Mouse (Mus musculus) embryonic facial prominence, embryonic 15.5 days (tissue): ENCODE measurements around the gene Poln. TPM values are rescaled to one million over a fixed set of nuclear protein-coding genes. Genes with fewer than 3 reads are reported as not detected.

Experiments
- ATAC-seq: fragments of 200-750 bp; cut with Nextera tagmentation; 2 replicates; pipeline ENCODE4 v1.8.0; 2017; ENCODE audit warnings: low read depth, moderate TSS enrichment; ENCODE audit not compliant: insufficient number of reproducible peaks, low FRiP score, low TSS enrichment
- H3K27ac ChIP-seq: fragments of 300-500 bp; sonication (generic); replicated peaks from 2 replicates; pipeline ENCODE4 v1.5.1; 2015; ENCODE audit warnings: mild to moderate bottlenecking, inconsistent platforms
- H3K27me3 ChIP-seq: fragments of 300-500 bp; sonication (generic); 2 replicates; pipeline ENCODE4 v1.6.1; 2015; ENCODE audit warnings: inconsistent platforms
- H3K36me3 ChIP-seq: fragments of 300-500 bp; sonication (generic); 2 replicates; pipeline ENCODE4 v1.6.1; 2015; ENCODE audit warnings: mild to moderate bottlenecking, inconsistent platforms
- H3K4me1 ChIP-seq: fragments of 300-500 bp; sonication (generic); 2 replicates; pipeline ENCODE4 v1.6.1; 2015; ENCODE audit warnings: inconsistent platforms
- H3K4me2 ChIP-seq: fragments of 300-500 bp; sonication (generic); replicated peaks from 2 replicates; pipeline ENCODE4 v1.6.1; 2015; ENCODE audit warnings: mild to moderate bottlenecking, inconsistent platforms
- H3K4me3 ChIP-seq: fragments of 300-500 bp; sonication (generic); replicated peaks from 2 replicates; pipeline ENCODE4 v1.5.1; 2015; ENCODE audit warnings: mild to moderate bottlenecking, inconsistent platforms
- H3K9ac ChIP-seq: fragments of 300-500 bp; sonication (generic); 2 replicates; pipeline ENCODE4 v1.6.1; 2015; ENCODE audit warnings: inconsistent platforms
- H3K9me3 ChIP-seq: fragments of 300-500 bp; sonication (generic); replicated peaks from 2 replicates; pipeline ENCODE4 v1.6.1; 2016; ENCODE audit warnings: inconsistent platforms
- WGBS: fragments of 180-500 bp; shearing (Covaris S2); methylation state at CpG from one replicate; pipeline ENCODE4 v1.1.7; 2015; 5-methylcytosine and 5-hydroxymethylcytosine counted together
- polyA plus RNA-seq: library from polyadenylated mRNA; unstranded; fragments of >200 nt; fragmentation: Nextera tagmentation; extraction: Ambion mirVana; gene quantifications from 2 replicates; pipeline ENCODE4 v1.2.1, GENCODE M21; 2015

Poln gene
- polyA plus RNA-seq, 1 experiment from 2014 or later, result 3.4 TPM

DNA sequence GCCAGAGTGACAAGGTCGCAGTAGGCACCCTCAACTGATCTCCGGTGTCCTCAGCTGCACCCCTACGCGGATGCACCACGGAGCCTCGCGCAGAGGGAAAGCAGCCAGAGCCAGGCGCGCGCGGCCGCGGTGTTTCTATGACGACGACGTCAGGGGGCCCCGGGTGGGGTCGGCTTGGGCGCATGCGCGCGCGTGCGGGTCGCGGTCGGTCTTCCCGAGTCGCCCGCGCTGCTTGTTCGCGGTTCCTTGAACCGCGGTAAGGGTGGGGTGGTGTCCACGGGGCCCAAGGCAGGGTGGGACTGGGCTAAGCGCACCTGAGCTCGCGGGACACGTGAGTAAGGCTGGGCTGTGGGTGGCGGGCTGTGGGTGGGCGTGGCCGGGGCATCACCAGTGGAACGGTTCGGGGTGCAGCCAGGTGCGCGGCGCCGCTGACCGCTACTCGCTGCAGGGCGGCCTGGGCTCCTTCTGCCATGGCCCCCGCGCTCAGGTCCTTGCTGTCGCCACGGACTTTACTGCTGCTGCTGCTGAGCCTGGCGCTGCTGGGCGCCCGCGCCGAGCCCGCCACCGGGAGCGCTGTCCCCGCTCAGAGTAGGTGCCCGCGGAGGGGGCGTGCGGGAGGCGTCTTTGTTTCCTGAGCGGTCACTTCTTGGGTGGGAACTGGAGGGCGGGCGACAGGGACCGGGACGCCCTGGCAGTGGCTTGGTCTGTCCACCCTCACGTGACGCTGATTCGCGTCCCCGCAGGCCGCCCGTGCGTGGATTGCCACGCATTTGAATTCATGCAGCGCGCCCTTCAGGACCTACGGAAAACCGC lies 185.7 kb downstream of the Poln start, which contains the start of gene Gm1673:
Gm1673 (plus strand) TSS at position 125 of the 813 bp plus-strand sequence.
- Histone ChIP-seq H3K4me1 (peaks cover 16% of the 10 kb centered on the region; the same call in 1 of the 2 replicates), H3K27ac (peak within 1 kb of the TSS; percentile 78), H3K36me3 (0 out of 2 replicates have a peak, but pooled peaks cover 2% of the 10 kb centered on the region), H3K9ac (peak within 1 kb of the TSS; percentile 75), H3K27me3 (no peaks in the 10 kb centered on the region), H3K9me3 (no peaks in the 10 kb centered on the region), H3K4me3 (peak within 1 kb of the TSS; percentile 75), H3K4me2 (peak within 1 kb of the TSS; percentile 93)
- under 1% methylated on average over 86 of the region's 88 CpGs for WGBS
- ATAC-seq, result peak; percentile 89

DNA sequence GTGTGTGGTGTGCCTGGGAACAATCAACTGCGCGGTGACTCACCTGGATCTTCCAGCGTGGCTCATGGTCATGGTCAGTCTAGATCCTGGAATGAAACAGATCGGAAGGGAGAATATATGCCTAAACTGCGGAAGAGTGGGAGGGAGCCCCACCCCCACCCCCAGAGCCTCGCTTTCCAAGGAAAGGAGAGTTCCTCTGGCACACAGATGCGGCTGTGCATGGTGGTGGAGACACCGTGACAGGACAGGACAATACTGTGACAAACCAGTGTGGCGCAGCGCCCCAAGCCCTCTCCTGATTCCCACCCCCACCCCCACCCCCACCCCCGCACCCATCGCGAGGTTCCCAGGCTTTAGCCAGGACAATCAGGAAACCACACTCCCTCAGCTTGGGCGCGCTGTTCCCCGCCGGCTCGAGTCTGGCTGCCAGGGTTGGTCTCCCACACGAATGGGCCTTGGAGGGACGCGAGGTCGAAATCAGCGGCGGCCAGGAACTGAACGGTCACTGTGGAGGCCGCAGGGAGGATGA lies 186.5 kb downstream of the Poln start:
- no peaks in the 10 kb centered on the region for H3K27me3 ChIP-seq
- H3K4me3 ChIP-seq, result peak overlapping the region; percentile 75
- H3K9ac ChIP-seq, result peak overlapping the region; percentile 75
- no peaks in the 10 kb centered on the region for H3K9me3 ChIP-seq
- H3K27ac ChIP-seq, result peak overlapping the region; percentile 78
- peak overlapping the region; percentile 93 for H3K4me2 ChIP-seq
- peak; percentile 51; the same call in 1 of the 2 replicates for ATAC-seq
- 4% methylated on average over 26 of the region's 26 CpGs for WGBS
- 0 out of 2 replicates have a peak, but pooled peaks cover 2% of the 10 kb centered on the region for H3K36me3 ChIP-seq
- peaks cover 16% of the 10 kb centered on the region; the same call in 1 of the 2 replicates for H3K4me1 ChIP-seq

- Histone ChIP-seq H3K4me3 (no peak overlapping the region), H3K27me3 (no peaks in the 10 kb centered on the region), H3K27ac (no peak overlapping the region), H3K4me2 (no peak overlapping the region), H3K9me3 (no peaks in the 10 kb centered on the region), H3K9ac (no peak overlapping the region), H3K4me1 (no peaks in the 10 kb centered on the region), H3K36me3 (0 out of 2 replicates have a peak, but pooled peaks cover 2% of the 10 kb centered on the region)
- WGBS, result 41% methylated on average over 3 of the region's 3 CpGs
- no peak for ATAC-seq
Observed at GRCm38 (mm10) chr5:33976267-33976666, 193.0 kb downstream of the Poln start.

- H3K9me3 ChIP-seq, result no peaks in the 10 kb centered on the region
- ATAC-seq, result no peak
- H3K9ac ChIP-seq, result no peak overlapping the region
- H3K27me3 ChIP-seq, result no peaks in the 10 kb centered on the region; the same call in 1 of the 2 replicates
- no peak overlapping the region for H3K27ac ChIP-seq
- 55% methylated on average over 2 of the region's 2 CpGs for WGBS
- H3K4me1 ChIP-seq, result no peaks in the 10 kb centered on the region
- H3K36me3 ChIP-seq, result 0 out of 2 replicates have a peak, but pooled peaks cover 2% of the 10 kb centered on the region
- H3K4me3 ChIP-seq, result no peak overlapping the region
- H3K4me2 ChIP-seq, result no peak overlapping the region
Observed at GRCm38 (mm10) chr5:33974736-33975135, 194.5 kb downstream of the Poln start.

GRCm38 (mm10) chr5:33959382-33959781 lies 209.9 kb downstream of the Poln start:
- Histone ChIP-seq H3K27me3 (no peaks in the 10 kb centered on the region), H3K9me3 (0 out of 2 replicates have a peak, but pooled peaks cover under 1% of the 10 kb centered on the region), H3K36me3 (no peaks in the 10 kb centered on the region), H3K4me1 (no peaks in the 10 kb centered on the region), H3K9ac (no peak overlapping the region), H3K4me2 (no peak overlapping the region), H3K4me3 (no peak overlapping the region), H3K27ac (no peak overlapping the region)
- ATAC-seq, result no peak
- 77% methylated on average over 4 of the region's 4 CpGs for WGBS

Other genes with a start within 250 kb of the Poln start
- 49.5 and 54.9 TPM in 2 replicates for gene Nelfa, start 233.0 kb downstream of the Poln start, polyA plus RNA-seq
- gene Gm1673, start 186.0 kb downstream of the Poln start, polyA plus RNA-seq, result 99.9 and 103 TPM in 2 replicates
- gene Nat8l, start 173.5 kb downstream of the Poln start, polyA plus RNA-seq, result 0.39 and 0.74 TPM in 2 replicates
- gene Haus3, start 79 bp upstream of the Poln start, polyA plus RNA-seq, result 26.2 and 29.3 TPM in 2 replicates
- gene Mxd4, start 18.3 kb upstream of the Poln start, polyA plus RNA-seq, result 43.1 and 50.0 TPM in 2 replicates
- gene Zfyve28, start 119.0 kb upstream of the Poln start, polyA plus RNA-seq, result 0.84 and 1.2 TPM in 2 replicates
- gene Cfap99, start 119.2 kb upstream of the Poln start, polyA plus RNA-seq, result 0.35 and 0.88 TPM in 2 replicates
- 142 and 147 TPM in 2 replicates for gene Rnf4, start 166.8 kb upstream of the Poln start, polyA plus RNA-seq
- gene Fam193a, start 200.5 kb upstream of the Poln start, polyA plus RNA-seq, result 13.2 and 13.5 TPM in 2 replicates